Mouse (Mus musculus) intestine, postnatal 0 days (tissue): Measurements from ENCODE around the gene Lhfp. TPM values are rescaled to one million over a fixed set of nuclear protein-coding genes. Genes with fewer than 3 reads are reported as not detected.

Experiments used
- ATAC-seq: fragments of 200-750 bp; cut with Nextera tagmentation; 2 replicates; pipeline ENCODE4 v1.8.0; 2017; ENCODE audit warnings: mild to moderate bottlenecking, moderate TSS enrichment, moderate library complexity
- H3K27ac ChIP-seq: fragments of 300-500 bp; sonication (generic); 2 replicates; pipeline ENCODE4 v1.5.1; 2014; ENCODE audit warnings: mild to moderate bottlenecking, low read depth, low read length, moderate library complexity
- H3K27me3 ChIP-seq: fragments of 300-500 bp; sonication (generic); replicated peaks from 2 replicates; pipeline ENCODE4 v1.6.1; 2014; ENCODE audit warnings: low read length, mixed read lengths; ENCODE audit not compliant: control insufficient read depth, insufficient read depth
- H3K36me3 ChIP-seq: fragments of 300-500 bp; sonication (generic); 2 replicates; pipeline ENCODE4 v1.6.1; 2014; ENCODE audit warnings: mild to moderate bottlenecking, moderate library complexity; ENCODE audit not compliant: control insufficient read depth, insufficient read depth
- H3K4me1 ChIP-seq: fragments of 300-500 bp; sonication (generic); replicated peaks from 2 replicates; pipeline ENCODE4 v1.6.1; 2014; ENCODE audit warnings: antibody characterized with exemption, low read length, mixed read lengths; ENCODE audit not compliant: control insufficient read depth, insufficient read depth
- H3K4me2 ChIP-seq: fragments of 300-500 bp; sonication (generic); replicated peaks from 2 replicates; pipeline ENCODE4 v1.6.1; 2014; ENCODE audit warnings: low read depth, mild to moderate bottlenecking, moderate library complexity
- H3K4me3 ChIP-seq: fragments of 300-500 bp; sonication (generic); 2 replicates; pipeline ENCODE4 v1.5.1; 2014; ENCODE audit warnings: low read depth, low read length
- H3K9ac ChIP-seq: fragments of 300-500 bp; sonication (generic); 2 replicates; pipeline ENCODE4 v1.6.1; 2014; ENCODE audit warnings: mild to moderate bottlenecking, low read depth, low read length
- H3K9me3 ChIP-seq: fragments of 300-500 bp; sonication (generic); 2 replicates; pipeline ENCODE4 v1.6.1; 2016; ENCODE audit warnings: mixed run types; ENCODE audit not compliant: control insufficient read depth
- CTCF ChIP-seq: sonication (generic); IDR thresholded peaks from 2 replicates; pipeline ENCODE4 v1.5.1; 2016; ENCODE audit warnings: low read depth, mild to moderate bottlenecking, control low read depth, antibody characterized with exemption, moderate library complexity
- WGBS: fragments of 180-500 bp; shearing (Covaris S2); extraction: QIAGEN DNeasy Blood & Tissue Kit; methylation state at CpG from one replicate; pipeline ENCODE4 v1.1.7; 2014; 5-methylcytosine and 5-hydroxymethylcytosine counted together
- polyA plus RNA-seq: library from polyadenylated mRNA; unstranded; fragments of >200 nt; fragmentation: Nextera tagmentation; extraction: Ambion mirVana; gene quantifications from 2 replicates; pipeline ENCODE4 v1.2.1, GENCODE M21; 2015

Lhfp gene
- polyA plus RNA-seq, 1 experiment from 2014 or later = 30.2 TPM

DNA sequence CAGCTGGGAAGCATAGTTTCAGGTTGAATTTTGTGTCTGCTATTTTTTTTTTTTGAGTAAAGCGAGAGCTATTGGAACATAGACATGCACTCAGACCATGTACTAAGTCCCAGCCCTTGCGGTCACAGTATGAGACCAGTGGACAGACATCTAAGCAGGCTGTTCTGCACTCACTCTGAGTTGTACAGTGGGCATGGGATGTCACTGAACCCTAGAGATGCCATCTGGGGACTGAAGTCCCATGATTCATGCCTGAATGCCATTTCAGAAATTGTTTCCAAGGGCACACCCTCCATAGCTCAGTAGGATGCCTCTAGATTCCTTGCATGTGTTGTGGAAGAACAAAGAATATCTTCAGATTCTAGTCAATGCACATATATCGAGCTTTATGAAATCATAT is 164.4 kb downstream of the Lhfp start:
- Histone ChIP-seq H3K9ac (no peak overlapping the region), H3K4me3 (no peak overlapping the region), H3K36me3 (no peaks in the 10 kb centered on the region), H3K9me3 (no peaks in the 10 kb centered on the region), H3K4me1 (no peaks in the 10 kb centered on the region), H3K27me3 (no peaks in the 10 kb centered on the region), H3K4me2 (no peak overlapping the region), H3K27ac (no peak overlapping the region)
- ATAC-seq = no peak
- 97% methylated on average over 3 of the region's 3 CpGs for WGBS
- no peak for TF ChIP-seq CTCF

DNA sequence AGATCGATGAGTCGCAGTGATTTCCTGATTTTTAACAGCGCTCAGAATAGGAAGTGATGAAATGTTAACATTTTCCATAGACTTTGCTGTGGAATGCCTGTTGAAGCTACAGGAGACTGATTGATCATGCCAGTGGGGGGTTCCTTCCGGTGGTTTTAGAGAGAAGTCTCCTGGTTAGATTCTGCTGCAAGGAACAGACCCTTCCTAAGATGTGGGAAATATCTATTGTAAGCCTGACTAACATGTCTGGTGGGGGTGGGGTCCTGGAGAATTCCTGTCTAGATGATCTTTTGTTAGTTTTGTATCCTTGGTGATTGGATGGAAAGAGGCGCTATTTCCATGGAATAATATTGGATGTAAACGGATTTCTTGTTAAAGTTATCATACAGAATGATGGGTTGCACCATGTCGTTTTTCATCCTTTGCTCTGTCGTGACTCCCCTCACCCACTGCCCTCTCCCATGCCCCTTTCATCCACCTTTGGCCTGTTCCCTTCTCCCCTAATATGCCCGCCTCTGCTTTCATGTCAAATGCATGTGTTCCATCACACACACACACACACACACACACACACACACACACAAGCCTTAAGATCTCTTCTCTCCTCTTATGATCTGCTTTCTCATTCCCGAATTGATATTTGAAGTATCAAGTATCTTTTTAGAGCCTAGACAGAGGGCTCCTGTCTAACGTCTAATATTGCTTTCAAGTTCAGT is 165.3 kb downstream of the Lhfp start:
- WGBS = 73% methylated on average over 11 of the region's 11 CpGs

DNA sequence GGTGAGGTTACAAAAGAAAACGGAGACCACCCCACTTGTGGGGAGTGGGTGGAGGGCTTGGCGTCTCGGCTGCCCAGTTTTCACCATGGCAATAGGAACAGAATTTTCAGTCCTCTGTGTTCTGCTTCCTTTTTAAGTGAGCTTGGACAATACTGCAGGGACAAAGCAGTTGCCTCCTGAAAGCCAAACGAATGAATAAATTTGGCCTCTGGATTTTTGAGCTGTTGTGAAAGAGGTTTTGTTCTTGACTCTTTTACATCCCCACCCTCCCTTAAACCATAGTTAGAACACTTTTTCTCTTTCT is 165.8 kb downstream of the Lhfp start:
- Histone ChIP-seq H3K4me1 (no peaks in the 10 kb centered on the region), H3K27me3 (no peaks in the 10 kb centered on the region), H3K27ac (no peak overlapping the region), H3K4me3 (no peak overlapping the region), H3K4me2 (no peak overlapping the region), H3K9ac (no peak overlapping the region), H3K9me3 (no peaks in the 10 kb centered on the region), H3K36me3 (no peaks in the 10 kb centered on the region)
- no peak for ATAC-seq
- no peak for TF ChIP-seq CTCF
- 85% methylated on average over 4 of the region's 4 CpGs for WGBS

More for the DNA sequence above, 165.3 kb downstream of the Lhfp start:
- ATAC-seq = no peak
- no peak overlapping the region for H3K4me3 ChIP-seq
- no peak overlapping the region for H3K4me2 ChIP-seq
- H3K9me3 ChIP-seq = no peaks in the 10 kb centered on the region
- H3K27me3 ChIP-seq = no peaks in the 10 kb centered on the region
- H3K27ac ChIP-seq = no peak overlapping the region
- H3K4me1 ChIP-seq = no peaks in the 10 kb centered on the region
- no peak for TF ChIP-seq CTCF
- no peaks in the 10 kb centered on the region for H3K36me3 ChIP-seq
- H3K9ac ChIP-seq = no peak overlapping the region

- Histone ChIP-seq H3K9ac (no peak overlapping the region), H3K27me3 (no peaks in the 10 kb centered on the region), H3K9me3 (no peaks in the 10 kb centered on the region), H3K4me3 (no peak overlapping the region), H3K4me1 (no peaks in the 10 kb centered on the region), H3K27ac (no peak overlapping the region), H3K36me3 (no peaks in the 10 kb centered on the region), H3K4me2 (no peak overlapping the region)
- ATAC-seq = no peak
- TF ChIP-seq CTCF = no peak
- WGBS = 70% methylated on average over 10 of the region's 10 CpGs
Observed at GRCm38 (mm10) chr3:53210691-53211526, 169.6 kb downstream of the Lhfp start.

GRCm38 (mm10) chr3:53212599-53212998 is 171.3 kb downstream of the Lhfp start:
- 91% methylated on average over 2 of the region's 2 CpGs for WGBS
- no peak for ATAC-seq
- no peaks in the 10 kb centered on the region for H3K4me1 ChIP-seq
- H3K9ac ChIP-seq = no peak overlapping the region
- no peaks in the 10 kb centered on the region for H3K9me3 ChIP-seq
- no peak for TF ChIP-seq CTCF
- no peak overlapping the region for H3K4me2 ChIP-seq
- H3K4me3 ChIP-seq = no peak overlapping the region
- H3K27ac ChIP-seq = no peak overlapping the region
- no peaks in the 10 kb centered on the region for H3K27me3 ChIP-seq
- no peaks in the 10 kb centered on the region for H3K36me3 ChIP-seq

- ATAC-seq = no peak
- no peak overlapping the region for H3K9ac ChIP-seq
- H3K27ac ChIP-seq = no peak overlapping the region
- H3K27me3 ChIP-seq = no peaks in the 10 kb centered on the region
- no peak overlapping the region for H3K4me3 ChIP-seq
- 87% methylated on average over 3 of the region's 3 CpGs for WGBS
- no peak for TF ChIP-seq CTCF
- no peaks in the 10 kb centered on the region for H3K4me1 ChIP-seq
- no peaks in the 10 kb centered on the region for H3K36me3 ChIP-seq
- no peak overlapping the region for H3K4me2 ChIP-seq
- no peaks in the 10 kb centered on the region for H3K9me3 ChIP-seq
Observed at GRCm38 (mm10) chr3:53213346-53213745, 172.0 kb downstream of the Lhfp start.
